Mouse (Mus musculus): ENCODE measurements at regions not wholly inside any gene's neighbourhood (a gene's known extent, or its start where the extent isn't known, plus 50 kb on each side); places are given as distances from the start of the nearest gene placed in this dataset.

DNA sequence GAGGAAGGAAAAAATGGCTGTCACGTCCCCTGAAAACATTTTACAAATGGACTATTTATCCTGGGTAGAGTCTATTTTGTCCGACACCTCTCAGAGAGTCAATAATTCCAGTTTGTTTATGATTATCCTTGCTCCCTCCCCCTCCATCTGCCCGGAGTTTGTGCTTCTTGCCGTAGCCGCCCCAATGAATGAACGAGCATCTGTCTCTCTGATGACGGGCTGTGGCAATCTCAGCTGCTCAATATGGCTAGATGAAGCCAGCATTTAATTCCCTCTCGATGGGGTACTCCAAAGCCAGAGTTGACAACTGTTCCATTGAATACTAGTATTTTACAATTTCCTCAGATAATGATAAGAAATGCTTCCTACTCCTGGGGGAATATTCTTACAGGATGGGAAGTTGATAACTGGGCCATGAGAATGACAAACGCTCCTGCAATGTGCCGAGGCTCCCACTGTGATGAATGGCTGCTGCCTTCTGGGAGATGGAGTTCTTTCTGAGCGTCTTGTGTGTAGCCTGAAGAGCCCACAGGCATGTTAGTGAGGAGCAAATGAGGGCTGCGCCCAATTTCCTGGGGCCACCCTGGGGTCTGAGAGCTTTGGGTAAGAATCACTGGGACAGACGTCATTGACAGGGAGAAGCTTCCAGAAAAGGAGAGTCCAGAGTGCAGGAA lies 128.6 kb upstream of the Fstl4 start:
- Histone ChIP-seq H3K27ac (replicated peaks; ENCODE audit: insufficient read depth, low read depth, low read length) (no peak overlapping the region), H3K79me2 (ENCODE audit: control insufficient read depth, insufficient read depth, low read length) (no peaks in the 10 kb centered on the region), H3K4me1 (ENCODE audit: control insufficient read depth, insufficient read depth, low read length) (no peaks in the 10 kb centered on the region), H3K9ac (ENCODE audit: low read depth, low read length) (no peak overlapping the region), H3K4me3 (ENCODE audit: insufficient read depth, low read depth, low read length) (no peak overlapping the region), H3K36me3 (ENCODE audit: control insufficient read depth, insufficient read depth, low read length) (no peaks in the 10 kb centered on the region), H3K27me3 (ENCODE audit: control insufficient read depth, insufficient read depth, low read length) (no peaks in the 10 kb centered on the region)
- WGBS = 70% methylated on average over 13 of the region's 13 CpGs
- TF ChIP-seq POLR2A (IDR thresholded peaks at IDR 0.05; ENCODE audit: extremely low read depth, insufficient read depth, low read length) (no peak), CTCF (IDR thresholded peaks at IDR 0.05; ENCODE audit: low read depth, low read length) (no peak)
- DNase-seq (ENCODE audit: extremely low read depth, low read depth, low spot score) = no peak

DNA sequence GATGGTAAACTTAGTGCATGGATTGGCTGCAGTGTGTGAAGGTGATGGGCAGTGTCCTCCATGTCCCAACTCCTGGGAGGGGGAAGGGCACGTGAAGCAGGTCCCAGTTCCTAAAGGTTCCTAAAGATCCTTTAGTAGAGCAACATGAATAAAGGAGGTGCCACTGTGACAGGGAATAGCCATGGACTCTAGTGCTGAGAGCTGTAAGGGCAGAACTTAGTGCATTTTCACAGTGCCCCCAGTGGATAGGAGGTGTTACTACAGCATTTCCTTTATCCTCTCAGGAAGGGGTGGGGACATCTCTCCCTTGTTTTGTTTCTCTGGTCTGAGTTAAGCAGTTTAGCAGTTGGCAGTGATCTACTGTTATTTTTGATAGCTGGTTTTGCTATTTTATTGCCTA lies 125.5 kb upstream of the Fstl4 start:
- H3K4me3 ChIP-seq (ENCODE audit: insufficient read depth, low read depth, low read length) = no peak overlapping the region
- no peak overlapping the region for H3K27ac ChIP-seq (replicated peaks; ENCODE audit: insufficient read depth, low read depth, low read length)
- H3K79me2 ChIP-seq (ENCODE audit: control insufficient read depth, insufficient read depth, low read length) = no peaks in the 10 kb centered on the region
- WGBS = 90% methylated on average over 1 of the region's 1 CpGs
- H3K9ac ChIP-seq (ENCODE audit: low read depth, low read length) = no peak overlapping the region
- H3K36me3 ChIP-seq (ENCODE audit: control insufficient read depth, insufficient read depth, low read length) = no peaks in the 10 kb centered on the region
- H3K27me3 ChIP-seq (ENCODE audit: control insufficient read depth, insufficient read depth, low read length) = no peaks in the 10 kb centered on the region
- DNase-seq (ENCODE audit: extremely low read depth, low read depth, low spot score) = no peak
- no peaks in the 10 kb centered on the region for H3K4me1 ChIP-seq (ENCODE audit: control insufficient read depth, insufficient read depth, low read length)
- TF ChIP-seq CTCF (IDR thresholded peaks at IDR 0.05; ENCODE audit: low read depth, low read length) = no peak
- TF ChIP-seq POLR2A (IDR thresholded peaks at IDR 0.05; ENCODE audit: extremely low read depth, insufficient read depth, low read length) = no peak

DNA sequence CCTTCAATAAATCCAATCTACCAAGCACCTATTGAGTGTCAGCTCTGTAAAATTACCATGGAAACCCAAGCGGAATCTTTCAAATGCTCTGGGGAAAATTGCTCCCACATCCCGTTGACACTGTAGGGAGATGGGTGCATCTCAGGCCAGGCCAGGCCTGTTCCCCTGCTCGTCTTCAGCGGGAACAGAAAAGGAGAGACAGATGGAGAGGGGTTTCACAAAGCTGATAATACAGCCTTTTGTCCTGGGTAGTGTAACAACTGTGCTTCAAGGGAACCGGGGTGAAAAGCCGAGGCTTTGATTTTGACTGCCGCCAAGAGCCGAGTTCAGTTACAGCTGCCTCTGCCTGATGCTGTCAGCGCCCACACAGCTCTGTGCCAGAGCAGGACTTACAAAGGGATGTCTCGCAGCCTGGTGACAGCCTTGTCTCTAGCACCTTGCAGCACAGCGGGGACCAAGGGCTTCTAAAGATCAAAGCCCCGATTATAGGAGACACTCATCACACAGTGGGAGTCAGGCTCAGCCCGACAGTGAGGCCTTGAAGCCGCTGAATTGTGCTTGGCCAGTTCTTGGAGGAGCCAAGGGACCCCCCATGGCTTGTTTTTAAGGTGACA lies 122.6 kb upstream of the Fstl4 start:
- Histone ChIP-seq H3K36me3 (ENCODE audit: control insufficient read depth, insufficient read depth, low read length) (no peaks in the 10 kb centered on the region), H3K4me3 (ENCODE audit: insufficient read depth, low read depth, low read length) (no peak overlapping the region), H3K79me2 (ENCODE audit: control insufficient read depth, insufficient read depth, low read length) (no peaks in the 10 kb centered on the region), H3K4me1 (ENCODE audit: control insufficient read depth, insufficient read depth, low read length) (no peaks in the 10 kb centered on the region), H3K9ac (ENCODE audit: low read depth, low read length) (no peak overlapping the region), H3K27ac (replicated peaks; ENCODE audit: insufficient read depth, low read depth, low read length) (no peak overlapping the region), H3K27me3 (ENCODE audit: control insufficient read depth, insufficient read depth, low read length) (no peaks in the 10 kb centered on the region)
- WGBS = 67% methylated on average over 14 of the region's 14 CpGs
- no peak for DNase-seq (ENCODE audit: extremely low read depth, low read depth, low spot score)
- TF ChIP-seq CTCF (IDR thresholded peaks at IDR 0.05; ENCODE audit: low read depth, low read length) = no peak
- no peak for TF ChIP-seq POLR2A (IDR thresholded peaks at IDR 0.05; ENCODE audit: extremely low read depth, insufficient read depth, low read length)

GRCm38 (mm10) chr11:52644081-52644768 lies 120.2 kb upstream of the Fstl4 start:
- no peaks in the 10 kb centered on the region for H3K36me3 ChIP-seq (ENCODE audit: control insufficient read depth, insufficient read depth, low read length)
- no peak overlapping the region for H3K27ac ChIP-seq (replicated peaks; ENCODE audit: insufficient read depth, low read depth, low read length)
- H3K27me3 ChIP-seq (ENCODE audit: control insufficient read depth, insufficient read depth, low read length) = no peaks in the 10 kb centered on the region
- H3K9ac ChIP-seq (ENCODE audit: low read depth, low read length) = no peak overlapping the region
- no peaks in the 10 kb centered on the region for H3K4me1 ChIP-seq (ENCODE audit: control insufficient read depth, insufficient read depth, low read length)
- no peak overlapping the region for H3K4me3 ChIP-seq (ENCODE audit: insufficient read depth, low read depth, low read length)
- WGBS = 24% methylated on average over 6 of the region's 6 CpGs
- no peak for DNase-seq (ENCODE audit: extremely low read depth, low read depth, low spot score)
- no peaks in the 10 kb centered on the region for H3K79me2 ChIP-seq (ENCODE audit: control insufficient read depth, insufficient read depth, low read length)
- TF ChIP-seq CTCF (IDR thresholded peaks at IDR 0.05; ENCODE audit: low read depth, low read length) (no peak), POLR2A (IDR thresholded peaks at IDR 0.05; ENCODE audit: extremely low read depth, insufficient read depth, low read length) (no peak)

GRCm38 (mm10) chr11:52648176-52648839 lies 116.1 kb upstream of the Fstl4 start:
- Histone ChIP-seq H3K79me2 (ENCODE audit: control insufficient read depth, insufficient read depth, low read length) (no peaks in the 10 kb centered on the region), H3K4me3 (ENCODE audit: insufficient read depth, low read depth, low read length) (no peak overlapping the region), H3K4me1 (ENCODE audit: control insufficient read depth, insufficient read depth, low read length) (no peaks in the 10 kb centered on the region), H3K27me3 (ENCODE audit: control insufficient read depth, insufficient read depth, low read length) (no peaks in the 10 kb centered on the region), H3K9ac (ENCODE audit: low read depth, low read length) (no peak overlapping the region), H3K36me3 (ENCODE audit: control insufficient read depth, insufficient read depth, low read length) (no peaks in the 10 kb centered on the region), H3K27ac (replicated peaks; ENCODE audit: insufficient read depth, low read depth, low read length) (no peak overlapping the region)
- WGBS = 69% methylated on average over 15 of the region's 15 CpGs
- no peak for DNase-seq (ENCODE audit: extremely low read depth, low read depth, low spot score)
- TF ChIP-seq CTCF (IDR thresholded peaks at IDR 0.05; ENCODE audit: low read depth, low read length) = no peak
- TF ChIP-seq POLR2A (IDR thresholded peaks at IDR 0.05; ENCODE audit: extremely low read depth, insufficient read depth, low read length) = no peak
